Mouse (Mus musculus) midbrain, embryonic 13.5 days (tissue): ENCODE data around the gene Gm20605. TPM values are rescaled to one million over a fixed set of nuclear protein-coding genes. Genes with fewer than 3 reads are reported as not detected.

ENCODE experiments used
- ATAC-seq: fragments of 200-750 bp; cut with Nextera tagmentation; 2 replicates; pipeline ENCODE4 v1.8.0; 2017; ENCODE audit warnings: mild to moderate bottlenecking, moderate TSS enrichment, moderate library complexity
- H3K27ac ChIP-seq: fragments of 300-500 bp; sonication (generic); 2 replicates; pipeline ENCODE4 v1.5.1; 2015; ENCODE audit warnings: inconsistent platforms, mild to moderate bottlenecking, moderate library complexity
- H3K27me3 ChIP-seq: fragments of 300-500 bp; sonication (generic); 2 replicates; pipeline ENCODE4 v1.6.1; 2015; ENCODE audit warnings: mild to moderate bottlenecking, inconsistent platforms
- H3K36me3 ChIP-seq: fragments of 300-500 bp; sonication (generic); 2 replicates; pipeline ENCODE4 v1.6.1; 2015; ENCODE audit warnings: mild to moderate bottlenecking, inconsistent platforms
- H3K4me1 ChIP-seq: fragments of 300-500 bp; sonication (generic); replicated peaks from 2 replicates; pipeline ENCODE4 v1.6.1; 2015; ENCODE audit warnings: inconsistent platforms
- H3K4me2 ChIP-seq: fragments of 300-500 bp; sonication (generic); replicated peaks from 2 replicates; pipeline ENCODE4 v1.6.1; 2015; ENCODE audit warnings: moderate library complexity, mild to moderate bottlenecking, inconsistent platforms
- H3K4me3 ChIP-seq: fragments of 300-500 bp; sonication (generic); replicated peaks from 2 replicates; pipeline ENCODE4 v1.5.1; 2015; ENCODE audit warnings: mild to moderate bottlenecking, inconsistent platforms
- H3K9ac ChIP-seq: fragments of 300-500 bp; sonication (generic); replicated peaks from 2 replicates; pipeline ENCODE4 v1.6.1; 2015; ENCODE audit warnings: mild to moderate bottlenecking, inconsistent platforms
- H3K9me3 ChIP-seq: fragments of 300-500 bp; sonication (generic); 2 replicates; pipeline ENCODE4 v1.6.1; 2016; ENCODE audit warnings: mild to moderate bottlenecking, inconsistent platforms
- WGBS: fragments of 180-500 bp; shearing (Covaris S2); methylation state at CpG from one replicate; pipeline ENCODE4 v1.1.7; 2015; 5-methylcytosine and 5-hydroxymethylcytosine counted together
- polyA plus RNA-seq: library from polyadenylated mRNA; unstranded; fragments of >200 nt; fragmentation: Nextera tagmentation; extraction: Ambion mirVana; gene quantifications from 2 replicates; pipeline ENCODE4 v1.2.1, GENCODE M21; 2015

The Gm20605 gene
- polyA plus RNA-seq, 1 experiment from 2014 or later, result 9.2 TPM

- Histone ChIP-seq H3K4me3 (peak overlapping the region; percentile 69), H3K27ac (peak overlapping the region; percentile 84), H3K4me2 (peak overlapping the region; percentile 87), H3K4me1 (peaks cover 42% of the 10 kb centered on the region), H3K9ac (peak overlapping the region; percentile 82), H3K36me3 (peaks cover 15% of the 10 kb centered on the region), H3K9me3 (no peaks in the 10 kb centered on the region), H3K27me3 (no peaks in the 10 kb centered on the region)
- 2% methylated on average over 19 of the region's 19 CpGs for WGBS
- ATAC-seq, result no peak; the same call in 1 of the 2 replicates
These were observed 28.7 kb upstream of the Gm20605 start for GRCm38 (mm10) chr5:137600281-137600618.

DNA sequence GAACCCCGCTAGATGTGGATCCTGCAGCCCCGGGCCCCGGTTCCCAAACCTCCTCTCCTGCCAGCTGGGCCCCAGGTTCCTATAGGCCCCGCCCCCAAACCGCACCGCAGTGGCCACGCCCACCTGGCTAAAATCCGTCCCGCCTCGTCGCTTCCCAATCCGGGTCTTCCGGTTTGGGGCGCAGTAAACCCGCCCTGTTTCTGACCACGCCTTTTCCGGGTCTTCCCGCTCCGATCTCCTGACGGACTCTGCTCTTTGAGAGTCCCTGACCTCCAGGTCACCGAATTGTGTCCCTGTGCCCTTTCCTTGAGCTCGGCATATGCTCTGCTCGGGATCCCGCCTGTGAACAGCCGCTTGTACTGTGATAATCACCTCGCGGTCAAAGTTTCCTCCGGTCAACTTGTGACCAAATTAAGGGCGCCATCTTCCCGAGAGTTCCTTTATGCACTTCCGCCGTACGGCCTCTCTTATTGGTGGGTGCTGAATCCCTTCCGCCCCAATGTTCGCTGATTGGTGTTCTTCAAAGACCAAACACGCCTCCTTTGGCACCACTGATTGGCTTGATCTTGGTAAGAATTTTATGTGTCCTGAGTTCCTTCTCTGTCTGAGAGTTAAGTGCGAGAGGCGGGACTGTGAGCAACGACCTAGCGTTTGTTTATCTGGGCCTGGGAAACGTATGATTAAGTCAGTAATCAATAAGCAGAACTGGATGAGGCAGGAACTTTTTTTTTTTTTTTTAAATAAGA is 28.2 kb upstream of the Gm20605 start, which contains the start of gene Mospd3:
Gene Mospd3, minus strand, starts transcription at position 440 of the 746 bp plus-strand sequence.
- H3K27ac ChIP-seq, result peak within 1 kb of the TSS; percentile 84

GRCm38 (mm10) chr5:137601365-137601729 is 27.6 kb upstream of the Gm20605 start:
- Histone ChIP-seq H3K4me3 (peak overlapping the region; percentile 69), H3K36me3 (peaks cover 15% of the 10 kb centered on the region), H3K4me1 (peaks cover 42% of the 10 kb centered on the region), H3K9me3 (no peaks in the 10 kb centered on the region), H3K27me3 (no peaks in the 10 kb centered on the region), H3K9ac (peak overlapping the region; percentile 63), H3K4me2 (peak overlapping the region; percentile 87), H3K27ac (no peak overlapping the region)
- no peak for ATAC-seq
- WGBS, result under 1% methylated on average over 22 of the region's 22 CpGs

More for the DNA sequence above, 28.2 kb upstream of the Gm20605 start, which contains the start of gene Mospd3:
- ATAC-seq, result peak; percentile 96
- Histone ChIP-seq H3K36me3 (peaks cover 15% of the 10 kb centered on the region), H3K4me2 (peak within 1 kb of the TSS; percentile 87), H3K27me3 (no peaks in the 10 kb centered on the region), H3K4me1 (peaks cover 42% of the 10 kb centered on the region), H3K4me3 (peak within 1 kb of the TSS; percentile 69), H3K9me3 (no peaks in the 10 kb centered on the region), H3K9ac (peak within 1 kb of the TSS; percentile 82)
- under 1% methylated on average over 41 of the region's 41 CpGs for WGBS

DNA sequence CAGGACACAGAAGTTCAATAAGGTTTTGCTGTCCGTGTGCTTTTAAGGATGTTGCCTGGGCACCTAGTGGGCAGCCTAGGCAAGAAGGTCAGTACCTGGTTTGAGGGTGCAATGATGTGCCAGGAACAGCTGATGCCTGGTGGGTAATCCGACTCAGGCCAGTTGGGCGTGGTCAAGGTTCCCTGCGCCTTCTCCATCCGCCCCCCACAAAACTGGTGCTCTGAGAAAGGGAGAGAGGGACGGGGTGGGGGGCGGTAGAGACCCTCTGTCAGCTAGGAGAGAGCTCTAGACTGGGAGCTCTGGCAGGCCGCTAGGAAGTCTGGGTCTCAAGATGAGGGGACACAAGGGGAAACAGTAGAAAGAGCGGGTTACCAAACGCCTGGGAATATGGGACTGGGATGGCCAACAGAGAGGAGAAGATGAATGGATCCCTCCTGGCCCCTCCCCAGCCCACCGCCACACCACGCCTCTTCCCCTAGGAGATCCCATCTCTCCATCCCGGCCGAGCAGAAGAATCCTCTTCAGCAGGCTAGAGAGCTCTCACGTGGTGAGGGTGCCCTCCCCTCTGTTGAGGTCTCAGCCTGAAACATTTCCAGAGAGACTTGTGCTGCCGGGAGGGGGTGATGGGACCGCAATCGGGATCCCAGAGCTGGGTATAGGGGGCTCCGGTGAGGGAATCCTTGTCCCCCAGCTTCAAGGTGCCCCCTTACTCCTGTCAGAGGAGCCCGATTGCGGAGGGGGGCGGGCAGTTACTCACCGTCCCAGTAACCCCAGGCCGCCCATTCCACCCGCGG is 20.9 kb upstream of the Gm20605 start:
- Histone ChIP-seq H3K27ac (no peak overlapping the region), H3K9me3 (no peaks in the 10 kb centered on the region), H3K4me3 (no peak overlapping the region), H3K4me1 (peaks cover 48% of the 10 kb centered on the region), H3K9ac (peak overlapping the region; percentile 39), H3K27me3 (peaks cover 29% of the 10 kb centered on the region), H3K4me2 (peak overlapping the region; percentile 36), H3K36me3 (no peaks in the 10 kb centered on the region)
- WGBS, result 9% methylated on average over 26 of the region's 26 CpGs
- ATAC-seq, result no peak

DNA sequence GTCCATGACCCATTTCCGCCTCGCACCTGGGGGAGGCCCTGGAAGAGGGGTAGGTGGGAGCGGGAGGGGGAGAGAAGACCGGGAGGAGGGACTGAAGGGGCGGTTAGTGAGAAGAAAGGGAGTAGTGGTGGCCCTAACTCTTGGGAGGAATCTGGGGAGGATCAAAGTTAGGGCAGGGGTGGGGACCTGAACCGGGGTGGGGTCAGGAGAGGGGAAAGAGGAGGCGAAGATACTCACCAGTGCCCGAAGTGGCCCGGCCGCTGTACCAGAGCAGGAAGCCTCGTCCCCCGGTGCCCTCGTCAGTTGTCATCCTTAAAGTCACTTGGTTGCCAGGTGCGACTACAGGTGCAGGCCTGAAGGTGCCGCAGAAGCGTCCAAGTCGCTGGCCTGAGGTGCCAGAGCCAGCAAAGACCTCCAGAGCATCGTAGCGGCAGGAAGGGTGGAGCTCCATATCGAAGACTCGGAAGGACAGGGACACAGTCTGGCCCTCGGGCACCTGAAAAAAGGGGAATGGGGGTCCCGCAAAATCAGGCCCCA is 20.3 kb upstream of the Gm20605 start:
- Histone ChIP-seq H3K9ac (peak overlapping the region; percentile 39; the same call in 1 of the 2 replicates), H3K4me2 (peak overlapping the region; percentile 36), H3K36me3 (no peaks in the 10 kb centered on the region), H3K27me3 (peaks cover 29% of the 10 kb centered on the region), H3K27ac (no peak overlapping the region), H3K4me1 (peaks cover 43% of the 10 kb centered on the region), H3K9me3 (no peaks in the 10 kb centered on the region), H3K4me3 (no peak overlapping the region)
- no peak for ATAC-seq
- WGBS, result 19% methylated on average over 23 of the region's 23 CpGs

GRCm38 (mm10) chr5:137609292-137609691 is 19.7 kb upstream of the Gm20605 start:
- WGBS, result 66% methylated on average over 3 of the region's 3 CpGs
- no peak overlapping the region for H3K4me2 ChIP-seq

GRCm38 (mm10) chr5:137610056-137610455 is 18.9 kb upstream of the Gm20605 start:
- peaks cover 29% of the 10 kb centered on the region for H3K27me3 ChIP-seq
- H3K27ac ChIP-seq, result no peak overlapping the region
- no peak for ATAC-seq
- 78% methylated on average over 4 of the region's 4 CpGs for WGBS
- no peaks in the 10 kb centered on the region for H3K9me3 ChIP-seq
- no peak overlapping the region for H3K4me3 ChIP-seq
- no peak overlapping the region for H3K9ac ChIP-seq
- no peak overlapping the region for H3K4me2 ChIP-seq
- H3K4me1 ChIP-seq, result peaks cover 38% of the 10 kb centered on the region
- no peaks in the 10 kb centered on the region for H3K36me3 ChIP-seq

More at GRCm38 (mm10) chr5:137609292-137609691, 19.7 kb upstream of the Gm20605 start:
- Histone ChIP-seq H3K9me3 (no peaks in the 10 kb centered on the region), H3K9ac (no peak overlapping the region), H3K36me3 (no peaks in the 10 kb centered on the region), H3K4me1 (peaks cover 38% of the 10 kb centered on the region), H3K27me3 (peaks cover 29% of the 10 kb centered on the region), H3K27ac (no peak overlapping the region), H3K4me3 (no peak overlapping the region)
- no peak for ATAC-seq

DNA sequence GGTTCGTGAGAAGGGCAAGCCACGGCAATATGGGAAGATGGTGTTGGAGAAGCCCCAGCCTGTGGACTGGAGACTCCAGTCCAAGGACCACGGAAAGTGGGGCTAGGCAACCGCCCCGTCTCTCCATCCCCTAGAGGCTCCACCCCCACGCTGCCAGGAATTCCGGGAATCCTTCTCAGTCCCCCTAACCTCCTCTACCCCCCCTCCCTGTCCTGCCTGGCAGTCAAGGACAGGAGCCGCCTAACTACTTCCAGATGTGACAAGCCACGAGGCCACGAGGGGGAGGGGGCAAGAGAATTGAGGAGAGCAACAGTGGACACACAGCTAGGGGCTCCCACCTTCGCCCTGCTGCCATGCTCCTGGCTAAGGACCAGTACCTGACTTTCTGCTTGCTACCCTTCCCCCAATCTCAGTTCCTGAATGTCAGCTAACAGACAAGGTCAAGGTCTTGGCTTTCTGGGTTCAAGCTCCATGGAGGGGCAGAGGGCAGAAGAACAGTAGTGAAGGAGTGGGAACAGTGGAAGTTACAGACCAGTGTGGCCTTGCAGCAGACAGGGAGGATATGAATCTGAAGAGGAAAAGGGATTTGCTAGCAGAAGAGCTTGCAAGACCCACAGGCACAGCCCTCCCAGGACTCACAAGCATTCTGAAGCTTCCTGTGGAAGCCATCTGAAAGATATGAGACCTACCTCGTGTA is 18.3 kb upstream of the Gm20605 start:
- Histone ChIP-seq H3K9ac (peak overlapping the region; percentile 52), H3K27ac (peak overlapping the region; percentile 47), H3K9me3 (no peaks in the 10 kb centered on the region), H3K4me3 (no peak overlapping the region), H3K4me2 (no peak overlapping the region), H3K27me3 (peaks cover 29% of the 10 kb centered on the region), H3K36me3 (no peaks in the 10 kb centered on the region), H3K4me1 (peaks cover 38% of the 10 kb centered on the region)
- WGBS, result 21% methylated on average over 12 of the region's 12 CpGs
- peak; percentile 49 for ATAC-seq

DNA sequence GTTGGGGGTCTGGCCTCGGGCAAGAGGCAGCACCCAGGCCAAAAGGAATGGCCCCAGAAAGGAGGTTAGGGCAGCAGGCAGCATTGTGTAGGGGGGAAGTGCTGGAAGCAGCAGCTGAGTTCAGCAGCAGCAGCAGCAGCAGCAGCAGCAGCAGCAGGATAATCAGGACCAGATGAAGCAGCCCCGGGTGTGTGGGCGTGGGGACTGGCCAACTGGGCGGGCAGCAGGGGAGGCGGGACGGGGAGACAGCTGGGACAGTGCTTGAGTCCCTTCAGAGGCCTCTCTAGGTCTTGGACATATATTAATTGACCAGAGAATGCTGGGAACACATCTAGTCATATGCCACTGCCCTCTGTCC is 17.8 kb upstream of the Gm20605 start:
- Histone ChIP-seq H3K27me3 (peaks cover 29% of the 10 kb centered on the region), H3K4me1 (peaks cover 38% of the 10 kb centered on the region), H3K4me3 (no peak overlapping the region), H3K4me2 (no peak overlapping the region), H3K9me3 (no peaks in the 10 kb centered on the region), H3K36me3 (no peaks in the 10 kb centered on the region), H3K9ac (peak overlapping the region; percentile 52), H3K27ac (peak overlapping the region; percentile 47)
- WGBS, result 26% methylated on average over 6 of the region's 6 CpGs
- no peak for ATAC-seq

GRCm38 (mm10) chr5:137613076-137613475 is 15.9 kb upstream of the Gm20605 start:
- Histone ChIP-seq H3K4me3 (no peak overlapping the region), H3K4me2 (no peak overlapping the region), H3K9me3 (no peaks in the 10 kb centered on the region), H3K9ac (peak overlapping the region; percentile 32; the same call in 1 of the 2 replicates), H3K27ac (0 out of 2 replicates have a peak overlapping the region, but pooled peaks have one; percentile 19), H3K27me3 (peaks cover 16% of the 10 kb centered on the region), H3K4me1 (peaks cover 34% of the 10 kb centered on the region), H3K36me3 (no peaks in the 10 kb centered on the region)
- no peak for ATAC-seq
- WGBS, result 61% methylated on average over 5 of the region's 5 CpGs

GRCm38 (mm10) chr5:137613550-137613949 is 15.4 kb upstream of the Gm20605 start, which contains the start of gene Pcolce:
TSS of gene Pcolce (minus strand) at chr5:137613784.
- 69% methylated on average over 11 of the region's 11 CpGs for WGBS
- H3K4me3 ChIP-seq, result no peak within 1 kb of the TSS
- 0 out of 2 replicates have a peak within 1 kb of the TSS, but pooled peaks have one; percentile 19 for H3K27ac ChIP-seq
- no peak within 1 kb of the TSS for H3K4me2 ChIP-seq
- H3K4me1 ChIP-seq, result peaks cover 29% of the 10 kb centered on the region
- no peaks in the 10 kb centered on the region for H3K36me3 ChIP-seq
- no peak for ATAC-seq
- H3K27me3 ChIP-seq, result peaks cover 11% of the 10 kb centered on the region
- H3K9me3 ChIP-seq, result no peaks in the 10 kb centered on the region
- peak within 1 kb of the TSS; percentile 32; the same call in 1 of the 2 replicates for H3K9ac ChIP-seq
